Comparison of ENCODE assay signal across 16 mouse cellular contexts in the genomic region with DNA sequence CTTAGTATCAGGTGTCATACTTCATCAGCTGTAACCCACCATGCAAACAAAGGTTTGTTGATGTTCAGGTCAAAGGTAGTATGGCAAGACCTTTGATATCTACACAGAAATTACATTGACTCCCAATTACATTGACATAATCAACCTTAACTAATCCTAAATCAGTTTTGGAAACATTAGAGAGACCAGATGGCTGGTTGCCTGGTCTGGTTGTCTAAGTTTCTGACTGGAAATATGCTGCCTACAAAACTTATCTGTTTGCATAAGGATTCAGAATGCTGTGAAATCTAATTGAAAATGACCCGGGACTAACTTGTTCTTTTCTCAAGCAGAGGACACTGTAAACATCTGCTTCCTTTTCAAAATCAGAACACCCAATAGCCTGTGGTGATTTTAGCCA.
"Had no signal": no experiment of that assay in that cellular context is flagged by ENCODE, and none has a peak within 500 bp of the region (broad histone marks: within the 10 kb centered on the region; RNA-seq: fewer than 3 reads in every experiment).

No protein-coding gene starts in this region.

- DNase-seq: retina, postnatal 1 day; right cerebral cortex, adult 18-20 months; right cerebral cortex, postnatal 14 days; right cerebral cortex, postnatal 25 days; right cerebral cortex, postnatal 4 days; spleen, adult 18-20 months; thymus, adult 18-20 months; thymus, adult 2 months; thymus, postnatal 14 days; thymus, postnatal 25 days; thymus, postnatal 36 days; thymus, postnatal 4 days had no signal

- H3K4me1 ChIP-seq: neural tube, embryonic 13.5 days; neural tube, embryonic 15.5 days; stomach, embryonic 15.5 days had no signal

- H3K4me2 ChIP-seq: neural tube, embryonic 13.5 days; neural tube, embryonic 15.5 days; stomach, embryonic 15.5 days had no signal

- H3K9me3 ChIP-seq: neural tube, embryonic 13.5 days; neural tube, embryonic 15.5 days; stomach, embryonic 15.5 days had no signal

- H3K27me3 ChIP-seq: neural tube, embryonic 13.5 days; neural tube, embryonic 15.5 days; stomach, embryonic 15.5 days had no signal

- H3K36me3 ChIP-seq: neural tube, embryonic 13.5 days; neural tube, embryonic 15.5 days; stomach, embryonic 15.5 days had no signal

- H3K9ac ChIP-seq: neural tube, embryonic 13.5 days; neural tube, embryonic 15.5 days; stomach, embryonic 15.5 days had no signal

- H3K27ac ChIP-seq: neural tube, embryonic 13.5 days; neural tube, embryonic 15.5 days; stomach, embryonic 15.5 days; stomach, postnatal 0 days had no signal

- H3K4me3 ChIP-seq: neural tube, embryonic 13.5 days; neural tube, embryonic 15.5 days; stomach, embryonic 15.5 days had no signal
